Mouse (Mus musculus) midbrain, embryonic 14.5 days (tissue): ENCODE measurements around the gene Ptch1. TPM values are rescaled to one million over a fixed set of nuclear protein-coding genes. Genes with fewer than 3 reads are reported as not detected.

ENCODE experiments used
- ATAC-seq: fragments of 200-750 bp; cut with Nextera tagmentation; 2 replicates; pipeline ENCODE4 v1.8.0; 2017; ENCODE audit warnings: moderate number of reproducible peaks, moderate library complexity; ENCODE audit not compliant: low FRiP score, low TSS enrichment
- DNase-seq: peaks from one replicate; pipeline ENCODE4 v3.0.0-alpha.2; 2015
- H3K27ac ChIP-seq: fragments of 300-500 bp; sonication (generic); replicated peaks from 2 replicates; pipeline ENCODE4 v1.5.1; 2014; ENCODE audit warnings: mild to moderate bottlenecking, low read depth, low read length, moderate library complexity
- H3K27me3 ChIP-seq: fragments of 300-500 bp; sonication (generic); 2 replicates; pipeline ENCODE4 v1.6.1; 2014; ENCODE audit warnings: low read length, control low read depth, mixed read lengths; ENCODE audit not compliant: control insufficient read depth, insufficient read depth
- H3K36me3 ChIP-seq: fragments of 300-500 bp; sonication (generic); 2 replicates; pipeline ENCODE4 v1.6.1; 2014; ENCODE audit warnings: low read length, control low read depth; ENCODE audit not compliant: control insufficient read depth, insufficient read depth
- H3K4me1 ChIP-seq: fragments of 300-500 bp; sonication (generic); 2 replicates; pipeline ENCODE4 v1.6.1; 2014; ENCODE audit warnings: mild to moderate bottlenecking, antibody characterized with exemption, low read length, control low read depth; ENCODE audit not compliant: control insufficient read depth, insufficient read depth
- H3K4me2 ChIP-seq: fragments of 300-500 bp; sonication (generic); 2 replicates; pipeline ENCODE4 v1.6.1; 2014; ENCODE audit warnings: mild to moderate bottlenecking, low read length, moderate library complexity
- H3K4me3 ChIP-seq: fragments of 300-500 bp; sonication (generic); replicated peaks from 2 replicates; pipeline ENCODE4 v1.5.1; 2014; ENCODE audit warnings: low read depth, low read length
- H3K9ac ChIP-seq: fragments of 300-500 bp; sonication (generic); replicated peaks from 2 replicates; pipeline ENCODE4 v1.6.1; 2014; ENCODE audit warnings: mild to moderate bottlenecking, low read length, moderate library complexity
- H3K9me3 ChIP-seq: fragments of 300-500 bp; sonication (generic); 2 replicates; pipeline ENCODE4 v1.6.1; 2016; ENCODE audit warnings: low read length, control low read depth, mixed read lengths; ENCODE audit not compliant: control insufficient read depth
- WGBS: fragments of 180-500 bp; shearing (Covaris S2); extraction: QIAGEN DNeasy Blood & Tissue Kit; methylation state at CpG from one replicate; pipeline ENCODE4 v1.1.7; 2014; 5-methylcytosine and 5-hydroxymethylcytosine counted together
- polyA plus RNA-seq: library from polyadenylated mRNA; unstranded; fragments of >200 nt; fragmentation: Nextera tagmentation; extraction: Ambion mirVana; gene quantifications from 2 replicates; pipeline ENCODE4 v1.2.1, GENCODE M21; 2014

The Ptch1 gene
- polyA plus RNA-seq, 1 experiment from 2014 or later: 17.4 TPM

DNA sequence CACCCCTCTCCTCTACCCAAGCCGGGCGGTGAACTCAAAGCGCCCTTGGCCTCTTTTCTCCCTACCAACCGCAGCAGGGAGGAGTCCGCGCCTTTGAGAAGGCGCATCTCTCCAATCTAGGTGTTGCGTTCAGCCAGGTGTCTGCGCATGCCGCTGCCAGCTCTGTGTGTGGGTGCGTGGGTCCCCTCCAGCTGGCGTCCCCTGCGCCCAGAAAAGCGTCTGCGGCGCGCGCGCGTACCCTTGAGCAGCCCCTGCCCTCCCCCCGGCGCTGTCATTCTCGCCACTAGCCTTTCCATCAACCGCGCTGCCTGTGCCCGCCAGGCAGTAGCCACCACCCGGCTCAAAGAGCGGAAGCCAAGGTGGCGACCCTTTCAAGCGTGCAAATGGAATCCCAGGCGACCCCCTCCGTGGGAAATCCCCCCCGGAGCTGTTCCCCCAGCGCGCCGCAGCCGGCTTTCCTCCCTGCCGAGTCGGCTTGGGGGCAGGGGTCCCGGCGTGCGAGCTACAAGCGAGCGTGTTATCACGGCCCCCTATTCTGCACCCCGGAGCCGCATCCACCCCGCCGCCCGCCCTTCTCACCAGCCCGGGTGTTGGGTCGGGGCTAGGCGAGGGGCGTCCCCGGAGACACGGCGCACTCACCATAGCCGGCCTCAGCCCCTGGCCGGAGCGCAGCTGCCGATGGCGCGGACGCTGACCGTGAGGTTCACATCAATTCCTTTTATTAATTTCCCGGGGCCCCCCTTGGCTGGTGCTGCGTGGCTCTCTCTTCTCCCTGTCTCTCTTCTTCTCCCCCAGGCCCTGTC, 744 bp downstream of the Ptch1 start:
- peak overlapping the region; percentile 86 for H3K9ac ChIP-seq
- no peaks in the 10 kb centered on the region for H3K36me3 ChIP-seq
- H3K27ac ChIP-seq: peak overlapping the region; percentile 88
- peak; percentile 49; the same call in 1 of the 2 replicates for ATAC-seq
- peaks cover 22% of the 10 kb centered on the region for H3K4me1 ChIP-seq
- H3K27me3 ChIP-seq: peaks cover 60% of the 10 kb centered on the region
- peak; percentile 78 for DNase-seq
- H3K9me3 ChIP-seq: no peaks in the 10 kb centered on the region
- peak overlapping the region; percentile 94 for H3K4me2 ChIP-seq
- H3K4me3 ChIP-seq: peak overlapping the region; percentile 68
- 0% methylated on average over 67 of the region's 67 CpGs for WGBS

DNA sequence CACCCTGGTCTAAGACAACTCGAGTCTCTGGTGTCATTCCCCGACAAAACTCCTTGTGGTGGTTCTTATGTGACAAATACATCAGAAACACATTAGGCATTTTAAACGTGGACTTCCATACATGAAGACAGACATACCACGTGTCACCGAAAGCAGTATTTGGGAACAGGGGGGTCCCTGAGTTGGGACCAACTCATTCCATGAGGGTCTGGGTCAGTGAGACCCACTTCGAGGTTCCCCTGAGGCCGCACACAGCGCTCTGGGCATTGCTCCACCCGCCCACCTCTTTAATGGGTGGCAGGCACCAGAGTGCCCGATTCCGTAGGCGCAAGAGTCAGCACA, 1.3 kb downstream of the Ptch1 start:
- 1% methylated on average over 12 of the region's 12 CpGs for WGBS
- Histone ChIP-seq H3K4me3 (peak overlapping the region; percentile 68), H3K36me3 (no peaks in the 10 kb centered on the region), H3K9ac (peak overlapping the region; percentile 86), H3K9me3 (no peaks in the 10 kb centered on the region), H3K27me3 (peaks cover 60% of the 10 kb centered on the region), H3K4me1 (peaks cover 22% of the 10 kb centered on the region), H3K27ac (peak overlapping the region; percentile 88), H3K4me2 (peak overlapping the region; percentile 94)
- peak; percentile 35 for DNase-seq
- ATAC-seq: no peak

DNA sequence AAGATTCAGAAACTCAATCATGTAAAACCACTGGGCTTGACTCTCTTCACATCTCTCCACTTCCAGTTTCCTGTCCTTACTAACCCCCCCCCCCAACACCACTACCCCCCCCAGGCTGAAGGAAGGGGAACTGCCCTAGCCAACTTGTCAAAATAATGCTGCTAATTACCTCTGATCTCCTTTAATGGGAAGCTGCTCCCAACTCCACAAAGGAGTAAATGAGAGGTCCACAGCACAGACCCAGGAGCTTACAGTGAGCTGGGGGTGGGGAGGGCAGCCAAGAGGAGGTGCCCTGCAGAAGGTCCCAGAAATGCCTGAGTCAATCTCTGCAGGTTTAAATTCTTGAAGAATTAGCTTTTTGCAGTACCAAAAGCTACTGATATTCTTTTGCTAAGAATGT, 2.9 kb downstream of the Ptch1 start:
- ATAC-seq (no peak), DNase-seq (no peak)
- H3K9me3 ChIP-seq: no peaks in the 10 kb centered on the region
- H3K4me1 ChIP-seq: peaks cover 22% of the 10 kb centered on the region
- H3K27me3 ChIP-seq: peaks cover 51% of the 10 kb centered on the region
- H3K27ac ChIP-seq: no peak overlapping the region
- H3K36me3 ChIP-seq: no peaks in the 10 kb centered on the region
- no peak overlapping the region for H3K9ac ChIP-seq
- H3K4me3 ChIP-seq: peak overlapping the region; percentile 68; the same call in 1 of the 2 replicates
- peak overlapping the region; percentile 94 for H3K4me2 ChIP-seq

DNA sequence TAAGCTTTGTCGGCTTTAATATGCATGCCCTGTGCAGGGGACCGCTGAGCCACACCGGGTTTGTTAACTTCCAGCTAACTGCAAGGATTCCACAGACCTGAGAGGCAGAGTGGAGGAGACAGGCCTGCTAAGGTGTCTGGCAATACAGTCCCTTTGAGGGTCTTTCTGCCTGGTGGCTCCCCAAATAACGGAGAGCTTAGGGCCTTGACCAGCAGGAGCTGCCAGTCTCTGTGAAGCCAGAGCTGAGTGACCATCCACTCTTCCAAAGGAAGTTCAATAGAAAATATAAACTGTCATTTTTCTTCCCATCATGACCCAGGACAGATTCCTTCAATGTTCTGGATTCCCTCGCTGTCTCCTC, 4.0 kb downstream of the Ptch1 start:
- 0 out of 2 replicates have a peak overlapping the region, but pooled peaks have one; percentile 82 for H3K4me3 ChIP-seq
- peaks cover 22% of the 10 kb centered on the region for H3K4me1 ChIP-seq
- WGBS: 6% methylated on average over 5 of the region's 5 CpGs
- DNase-seq: no peak
- H3K4me2 ChIP-seq: peak overlapping the region; percentile 100
- H3K9me3 ChIP-seq: no peaks in the 10 kb centered on the region
- no peak for ATAC-seq
- peaks cover 51% of the 10 kb centered on the region for H3K27me3 ChIP-seq
- no peak overlapping the region for H3K27ac ChIP-seq
- no peaks in the 10 kb centered on the region for H3K36me3 ChIP-seq
- H3K9ac ChIP-seq: no peak overlapping the region

DNA sequence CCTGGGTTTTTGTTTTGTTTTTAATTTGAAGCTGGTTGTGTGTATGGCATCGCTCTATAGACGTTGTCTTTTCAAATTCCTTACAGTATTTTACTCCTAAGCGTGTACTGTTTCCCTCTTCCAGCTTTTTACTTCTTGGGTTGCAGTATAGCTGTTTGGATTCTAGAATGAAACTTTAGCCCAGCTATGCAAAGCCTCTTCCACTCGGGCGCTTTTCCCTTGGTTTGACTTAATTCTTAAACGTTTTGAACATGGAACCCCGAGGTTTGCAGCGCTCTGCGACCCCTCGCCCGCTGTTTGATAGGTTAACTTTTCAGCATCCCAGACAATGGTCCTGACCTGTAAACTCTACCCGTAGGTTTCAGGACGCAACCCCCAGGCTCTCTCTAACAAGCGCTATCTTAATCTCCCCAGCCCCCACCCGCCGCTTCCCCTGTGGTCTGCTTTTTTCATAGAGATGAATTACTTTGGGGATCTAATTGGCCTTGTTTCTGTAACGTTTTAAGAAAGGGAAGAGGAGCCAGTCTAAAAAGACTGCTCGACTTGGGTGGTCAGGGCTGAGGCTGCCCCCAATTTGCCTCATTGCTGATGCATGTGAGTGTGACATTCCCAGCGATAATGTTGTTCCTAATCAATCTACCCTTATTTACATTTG, 4.5 kb downstream of the Ptch1 start:
- no peak for DNase-seq
- Histone ChIP-seq H3K4me3 (peak overlapping the region; percentile 82), H3K9ac (no peak overlapping the region)

DNA sequence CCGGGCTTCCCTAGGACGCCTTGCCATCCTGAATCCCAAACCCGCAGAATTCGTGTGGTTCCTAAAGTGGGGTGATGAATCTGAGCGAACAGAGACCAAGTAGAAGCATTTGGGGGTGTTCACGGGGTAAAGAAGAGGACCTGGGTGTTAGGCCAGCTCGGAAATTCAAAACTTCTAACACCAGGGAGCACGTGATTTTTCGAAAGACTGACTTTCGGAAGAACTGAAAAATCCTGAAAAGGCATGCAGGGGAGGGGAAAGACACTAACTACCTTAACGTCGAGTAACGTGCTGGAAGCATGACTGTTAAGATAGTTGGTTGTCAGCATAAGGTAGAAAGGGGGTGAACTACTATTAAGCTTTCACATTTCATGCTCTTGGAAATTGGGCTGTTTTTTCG, 5.1 kb downstream of the Ptch1 start:
- Histone ChIP-seq H3K9me3 (no peaks in the 10 kb centered on the region), H3K36me3 (no peaks in the 10 kb centered on the region), H3K4me1 (peaks cover 17% of the 10 kb centered on the region), H3K4me3 (peak overlapping the region; percentile 82), H3K27me3 (peaks cover 41% of the 10 kb centered on the region), H3K4me2 (peak overlapping the region; percentile 100), H3K9ac (peak overlapping the region; percentile 51), H3K27ac (peak overlapping the region; percentile 83)
- ATAC-seq: no peak
- DNase-seq: no peak
- under 1% methylated on average over 14 of the region's 14 CpGs for WGBS

More for the DNA sequence above, 4.5 kb downstream of the Ptch1 start:
- H3K9me3 ChIP-seq: no peaks in the 10 kb centered on the region
- 2% methylated on average over 19 of the region's 19 CpGs for WGBS
- H3K27ac ChIP-seq: no peak overlapping the region
- peak overlapping the region; percentile 100 for H3K4me2 ChIP-seq
- H3K4me1 ChIP-seq: peaks cover 22% of the 10 kb centered on the region
- H3K36me3 ChIP-seq: no peaks in the 10 kb centered on the region
- H3K27me3 ChIP-seq: peaks cover 47% of the 10 kb centered on the region
- ATAC-seq: no peak

DNA sequence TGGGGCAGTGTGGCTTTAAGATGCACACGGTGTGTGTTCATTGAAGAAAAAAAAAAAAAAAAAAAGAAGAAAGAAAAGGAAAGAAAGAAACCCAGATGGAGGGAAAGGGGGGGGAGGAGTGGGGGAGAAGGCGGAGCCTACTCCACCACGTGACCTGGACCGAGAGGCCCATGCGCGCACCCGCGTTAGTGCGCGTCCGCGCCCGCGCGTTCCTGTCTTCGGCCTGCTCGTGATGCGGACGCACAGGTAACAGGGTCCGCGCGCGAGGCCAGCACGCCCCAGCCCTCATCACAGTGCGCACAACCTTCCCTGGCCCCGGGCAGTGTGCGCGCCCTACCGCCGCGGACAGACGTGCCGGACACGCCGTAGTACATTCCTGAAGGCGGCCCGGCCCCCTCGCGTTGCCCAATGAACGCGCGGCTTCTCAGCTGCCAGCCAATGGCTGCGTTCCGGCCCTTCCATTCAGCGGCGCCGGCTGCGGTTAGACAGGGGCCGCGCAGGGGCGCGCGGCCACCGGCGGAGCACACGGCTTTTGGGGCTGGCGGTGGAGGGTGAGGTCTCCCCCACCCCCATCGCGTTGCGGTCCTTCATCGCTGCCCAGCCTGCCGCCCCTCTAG, 5.6 kb downstream of the Ptch1 start:
- DNase-seq (peak; percentile 97), ATAC-seq (peak; percentile 77)
- Histone ChIP-seq H3K4me1 (peaks cover 17% of the 10 kb centered on the region), H3K4me3 (peak overlapping the region; percentile 82), H3K27me3 (peaks cover 41% of the 10 kb centered on the region), H3K9me3 (no peaks in the 10 kb centered on the region), H3K27ac (peak overlapping the region; percentile 83), H3K9ac (peak overlapping the region; percentile 51), H3K36me3 (no peaks in the 10 kb centered on the region), H3K4me2 (peak overlapping the region; percentile 100)
- under 1% methylated on average over 62 of the region's 62 CpGs for WGBS

DNA sequence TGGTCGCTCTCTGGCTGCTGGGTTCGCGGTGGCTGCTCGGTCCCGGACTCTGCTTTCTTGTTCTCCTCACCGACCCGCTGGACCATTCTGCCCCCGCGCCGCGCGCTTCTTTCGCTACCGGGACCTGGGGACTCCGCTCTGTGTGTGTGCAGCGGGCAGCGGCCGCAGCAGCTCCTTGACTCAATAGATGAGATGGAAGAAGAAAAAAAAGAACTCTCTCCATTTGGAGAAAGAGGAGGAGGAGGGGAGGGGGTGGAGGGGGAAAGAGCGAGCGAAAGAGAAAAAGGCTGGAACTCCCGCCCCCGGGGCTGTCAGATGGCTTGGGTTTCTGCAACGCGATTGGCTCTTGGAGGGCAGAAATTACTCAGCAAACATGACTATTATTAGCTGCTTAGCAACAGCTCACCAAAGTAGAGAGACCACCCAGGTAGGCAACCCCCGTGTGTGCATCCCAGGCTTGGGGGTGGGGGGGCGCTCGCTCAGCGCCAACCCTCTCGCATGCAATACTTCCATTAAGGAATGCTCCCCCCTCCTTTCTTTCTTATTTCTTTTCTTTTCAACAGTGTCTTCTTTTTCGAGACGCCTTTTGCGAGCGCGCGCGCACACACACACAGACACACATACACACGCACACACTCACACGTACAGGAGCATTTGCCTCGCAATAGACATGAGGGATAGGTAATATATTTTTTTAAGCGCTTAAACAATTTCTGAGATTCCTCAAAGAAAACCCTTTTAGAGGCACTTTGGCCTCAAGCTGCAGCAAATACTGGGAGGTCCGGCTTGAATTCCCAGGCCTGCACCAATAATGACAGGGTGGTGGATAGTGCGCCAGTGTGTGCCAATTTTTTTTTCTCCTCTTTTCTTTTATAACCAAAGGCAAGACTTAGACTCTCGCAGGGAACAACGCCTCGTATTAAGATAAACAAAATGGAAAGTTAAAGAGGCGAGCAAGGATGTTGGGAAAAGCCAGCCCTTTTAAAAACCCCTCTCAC, 7.1 kb downstream of the Ptch1 start:
- Histone ChIP-seq H3K4me2 (peak overlapping the region; percentile 100), H3K9ac (peak overlapping the region; percentile 89), H3K27me3 (peaks cover 30% of the 10 kb centered on the region), H3K4me3 (peak overlapping the region; percentile 82), H3K27ac (peak overlapping the region; percentile 97), H3K4me1 (peaks cover 17% of the 10 kb centered on the region), H3K36me3 (no peaks in the 10 kb centered on the region), H3K9me3 (no peaks in the 10 kb centered on the region)
- DNase-seq: peak; percentile 95
- peak; percentile 66 for ATAC-seq
- WGBS: under 1% methylated on average over 46 of the region's 46 CpGs
